Mouse (Mus musculus): Measurements from ENCODE around the gene Cdc25a.

DNA sequence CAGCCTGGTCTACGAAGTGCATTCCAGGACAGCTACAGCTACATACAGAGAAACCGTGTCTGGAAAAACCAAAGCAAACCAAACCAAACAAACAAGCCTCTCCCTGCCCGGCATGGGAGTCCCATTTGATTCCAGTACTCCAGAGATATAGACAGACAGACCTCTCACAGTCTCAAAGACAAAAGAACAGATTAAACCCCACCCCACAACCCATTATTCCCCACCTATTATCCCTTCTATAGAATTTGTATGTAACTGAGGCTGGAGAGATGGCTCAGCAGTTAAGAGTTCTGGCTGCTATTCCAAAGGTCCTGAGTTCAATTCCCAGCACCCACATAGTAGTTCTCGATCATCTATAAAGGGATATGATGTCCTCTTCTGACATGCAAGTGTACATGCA lies 34.5 kb downstream of the Cdc25a start:
- TF ChIP-seq POLR2A (IDR thresholded peaks at IDR 0.05; ENCODE audit: insufficient read length, low read depth) (no peak), E2F4 (IDR thresholded peaks at IDR 0.05; ENCODE audit: insufficient read depth) (no peak), CEBPB (IDR thresholded peaks at IDR 0.05; ENCODE audit: insufficient read depth, poor library complexity, severe bottlenecking) (no peak), TCF12 (IDR thresholded peaks at IDR 0.05; ENCODE audit: insufficient read depth, poor library complexity, severe bottlenecking) (no peak), USF1 (IDR thresholded peaks at IDR 0.05; ENCODE audit: low read depth) (no peak), MYOG (IDR thresholded peaks at IDR 0.05; ENCODE audit: control insufficient read depth in 1 of 3, insufficient read depth in 1 of 3, insufficient read length in 2 of 3, low read depth in 2 of 3) (no peak)
